Mouse (Mus musculus) testis, postnatal 14 days (tissue): Measurements from ENCODE around the gene Oosp3.

Source experiments
- DNase-seq: peaks from one replicate; pipeline ENCODE4 v3.0.0; 2021; ENCODE audit warnings: low spot score

Gene Oosp3

GRCm38 (mm10) chr19:11696755-11697154 is at the start of gene Oosp3:
Gene Oosp3, plus strand, starts transcription at chr19:11697055.
- no peak for DNase-seq

DNA sequence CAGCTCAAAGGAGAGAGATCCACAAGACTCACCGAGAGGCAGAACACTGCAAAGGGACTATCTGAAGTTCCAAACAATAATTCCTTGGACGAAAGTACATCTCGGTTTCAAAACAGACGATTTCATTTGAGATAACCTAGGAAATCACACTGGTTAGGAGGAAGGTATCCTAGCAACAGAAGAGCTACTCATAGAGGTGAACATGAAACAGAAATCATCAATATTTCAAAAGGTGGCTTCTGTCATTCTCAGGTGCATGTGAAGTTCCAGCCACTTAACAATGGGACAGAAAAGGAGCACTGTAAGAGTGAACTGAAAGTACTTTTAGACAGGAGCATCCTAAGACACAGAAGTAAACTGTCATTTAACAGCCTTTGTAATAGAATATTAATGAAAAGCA is 47.3 kb upstream of the Oosp3 start:
- no peak for DNase-seq

- no peak for DNase-seq
Measured at GRCm38 (mm10) chr19:11659142-11659541, 37.7 kb upstream of the Oosp3 start.

DNA sequence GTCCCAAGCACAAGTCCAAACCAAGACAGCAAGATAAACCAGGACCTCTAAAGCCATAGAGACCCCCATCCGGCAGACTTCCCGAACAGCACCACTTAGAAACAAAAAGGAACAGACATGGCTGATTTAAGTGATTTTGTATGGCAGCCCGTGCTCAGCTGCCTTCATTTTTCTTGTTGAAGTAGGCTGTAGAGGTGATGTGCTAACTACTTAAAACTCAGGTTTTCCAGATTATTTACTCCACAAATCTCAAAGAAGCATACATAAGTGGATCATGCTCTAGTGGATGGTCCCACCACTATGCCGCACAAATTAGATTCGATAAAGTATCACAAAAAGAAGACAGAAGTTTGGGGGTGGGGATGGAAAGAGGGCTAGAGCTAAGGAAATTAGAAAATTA is 36.4 kb upstream of the Oosp3 start, which contains the start of gene Oosp2:
TSS of gene Oosp2 (minus strand) at position 101 of the 400 bp plus-strand sequence.
- DNase-seq = no peak

DNA sequence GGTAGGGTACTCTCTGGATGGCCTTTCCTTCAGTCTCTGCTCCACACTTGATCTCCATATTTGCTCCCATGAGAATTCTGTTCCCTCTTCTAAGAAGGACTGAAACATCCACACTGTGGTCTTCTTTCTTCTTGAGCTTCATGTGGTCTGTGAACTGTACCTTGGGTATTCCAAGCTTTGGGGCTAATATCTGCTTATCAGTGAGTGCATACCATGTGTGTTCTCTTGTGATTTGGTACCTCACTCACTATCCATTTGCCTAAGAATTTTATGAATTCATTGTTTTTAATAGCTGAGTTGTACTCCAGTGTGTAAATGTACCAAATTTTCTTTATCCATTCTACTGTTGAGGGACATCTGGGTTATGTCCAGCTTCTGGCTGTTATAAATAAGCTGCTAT is 35.3 kb upstream of the Oosp3 start:
- DNase-seq = no peak

GRCm38 (mm10) chr19:11690839-11691238 is 6.0 kb upstream of the Oosp3 start, which contains the start of gene Oosp1:
Gene Oosp1, minus strand, starts transcription at chr19:11691150.
- no peak for DNase-seq

- no peak for DNase-seq
Measured at GRCm38 (mm10) chr19:11691454-11691853, 5.4 kb upstream of the Oosp3 start.

- no peak for DNase-seq
Measured at GRCm38 (mm10) chr19:11698342-11698741, 1.5 kb downstream of the Oosp3 start.

GRCm38 (mm10) chr19:11712451-11712850 is 15.6 kb downstream of the Oosp3 start:
- no peak for DNase-seq

- DNase-seq = no peak
Measured at GRCm38 (mm10) chr19:11720071-11720470, 23.2 kb downstream of the Oosp3 start.

DNA sequence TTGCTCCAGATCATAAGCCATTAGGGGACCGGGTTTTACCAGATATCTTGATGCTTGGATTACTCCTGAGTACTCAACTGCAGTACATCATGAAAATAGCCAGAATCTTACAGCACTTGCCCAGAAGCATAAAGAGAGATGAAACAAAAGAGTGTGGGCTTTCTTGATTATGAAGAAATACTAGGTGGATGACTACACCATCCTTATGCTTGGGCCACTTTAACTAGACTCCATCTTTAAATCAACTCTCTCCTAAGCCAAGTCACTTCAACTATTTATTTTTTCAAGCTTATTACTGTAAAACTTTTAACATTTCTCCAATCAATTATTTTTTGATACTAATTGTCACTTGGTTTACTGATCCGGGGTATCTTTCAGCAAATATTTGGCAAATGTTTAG is 27.0 kb downstream of the Oosp3 start:
- DNase-seq = no peak

- no peak for DNase-seq
Measured at GRCm38 (mm10) chr19:11724275-11724674, 27.4 kb downstream of the Oosp3 start.

GRCm38 (mm10) chr19:11725915-11726314 is 29.1 kb downstream of the Oosp3 start:
- no peak for DNase-seq

DNA sequence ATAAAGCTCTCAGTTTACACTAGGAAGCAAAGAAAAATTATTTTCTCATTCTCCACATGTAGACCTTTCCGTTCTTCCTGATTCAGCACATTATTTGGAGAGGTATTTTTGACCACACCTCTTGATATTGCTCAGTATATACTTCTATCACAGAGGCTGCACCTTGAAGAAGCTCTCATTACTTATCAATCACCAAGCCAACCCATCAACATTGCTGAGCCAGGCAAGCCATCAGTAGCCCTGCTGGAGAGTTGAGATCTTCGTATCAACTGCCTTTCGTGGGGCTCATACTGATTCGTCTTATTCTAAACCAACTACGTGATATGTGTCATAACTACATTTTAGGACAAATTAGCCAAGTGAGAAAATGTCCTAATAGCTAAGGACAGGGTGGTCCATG is 30.4 kb downstream of the Oosp3 start:
- DNase-seq = no peak

DNA sequence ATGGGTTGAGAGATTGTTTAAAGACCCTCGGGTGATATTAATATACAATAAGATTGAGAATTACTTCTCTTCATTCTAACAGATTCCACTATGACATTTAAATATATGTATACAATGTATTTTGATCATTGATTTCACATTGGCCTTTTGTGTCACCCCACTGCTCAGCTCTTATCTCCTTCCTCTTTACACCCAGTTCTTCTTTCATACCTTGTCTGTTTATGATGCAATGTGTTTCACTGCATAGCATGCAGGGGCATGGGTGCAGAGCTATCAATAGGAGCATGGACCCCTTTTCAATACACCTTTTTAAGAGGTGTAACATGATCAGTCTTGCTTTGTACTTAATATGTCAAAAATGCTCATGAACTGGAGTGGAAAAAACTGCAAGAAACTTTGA is 33.4 kb downstream of the Oosp3 start:
- DNase-seq = no peak

DNA sequence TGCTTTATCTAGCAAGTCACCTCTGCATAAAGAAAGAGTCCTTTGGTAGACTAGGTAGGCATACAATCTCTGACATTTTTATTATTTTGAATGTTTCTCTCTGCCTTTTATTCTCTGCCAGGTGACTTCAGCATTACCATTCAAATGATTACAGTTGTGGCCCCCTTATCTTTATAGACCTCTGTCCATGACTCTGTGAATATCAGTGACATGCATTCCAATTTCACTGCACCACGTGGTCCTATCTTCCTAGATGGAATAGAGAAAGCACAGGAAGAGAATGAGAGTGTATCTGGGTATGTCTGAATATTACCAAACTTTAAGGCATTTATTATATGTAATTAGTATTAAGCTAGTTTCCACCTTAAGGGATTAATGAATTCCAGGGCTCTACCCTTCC is 39.6 kb downstream of the Oosp3 start:
- no peak for DNase-seq

DNA sequence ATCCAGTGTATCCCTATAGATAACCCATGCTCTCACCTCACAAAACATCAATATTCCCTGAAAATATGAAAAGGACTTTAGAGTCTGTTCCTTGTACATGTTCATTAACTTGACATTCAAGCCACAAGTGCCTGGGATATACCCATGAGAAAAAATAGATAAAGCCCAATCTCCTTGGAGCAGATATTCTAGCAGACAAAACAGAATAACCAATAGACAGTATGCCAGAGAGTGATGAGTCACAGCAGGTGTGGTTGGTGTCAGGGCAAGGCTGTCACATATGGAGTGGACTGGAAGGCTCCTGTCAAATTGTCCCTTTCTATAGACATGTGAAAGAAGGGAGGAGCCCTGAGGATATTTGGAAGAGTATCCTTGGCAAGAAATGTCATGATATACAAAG is 48.8 kb downstream of the Oosp3 start:
- no peak for DNase-seq

DNA sequence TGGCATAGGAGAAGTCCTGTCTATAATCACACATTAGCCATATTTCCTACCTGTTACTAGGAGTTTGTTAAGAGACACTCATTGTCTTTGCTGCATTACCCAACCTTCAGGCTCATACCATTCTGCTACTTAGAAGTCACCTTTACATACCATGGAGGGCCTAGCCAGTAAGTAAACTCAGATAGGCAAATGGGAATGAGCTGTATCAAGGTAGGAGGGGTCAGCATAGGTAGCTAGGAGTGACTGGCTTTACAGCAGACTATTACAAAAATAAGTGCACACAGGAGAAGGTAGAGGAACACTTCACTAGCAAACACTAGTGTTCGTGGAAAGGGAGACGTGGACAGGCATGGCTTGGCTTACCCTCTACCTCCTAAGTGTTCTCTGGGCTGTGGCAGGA is 50.4 kb downstream of the Oosp3 start, which contains the start of gene Gif:
TSS of gene Gif (plus strand) at position 257 of the 400 bp plus-strand sequence.
- DNase-seq = no peak
